Mouse (Mus musculus) brain, embryonic 14.5 days (tissue): ENCODE data around the gene Car12.

Source experiments
- CTCF ChIP-seq: fragments of 200-500 bp; IDR thresholded peaks from 2 replicates; pipeline ENCODE4 v1.5.1; 2012; ENCODE audit warnings: inconsistent platforms, mild to moderate bottlenecking, moderate library complexity, borderline replicate concordance; ENCODE audit not compliant: insufficient read depth, insufficient read length; ENCODE audit errors: extremely low read depth
- POLR2A ChIP-seq: fragments of 200-500 bp; IDR thresholded peaks from 2 replicates; pipeline ENCODE4 v1.6.1; 2012; ENCODE audit warnings: mild to moderate bottlenecking, inconsistent platforms, borderline replicate concordance; ENCODE audit not compliant: poor library complexity, insufficient read depth, insufficient read length, severe bottlenecking; ENCODE audit errors: extremely low read depth

DNA sequence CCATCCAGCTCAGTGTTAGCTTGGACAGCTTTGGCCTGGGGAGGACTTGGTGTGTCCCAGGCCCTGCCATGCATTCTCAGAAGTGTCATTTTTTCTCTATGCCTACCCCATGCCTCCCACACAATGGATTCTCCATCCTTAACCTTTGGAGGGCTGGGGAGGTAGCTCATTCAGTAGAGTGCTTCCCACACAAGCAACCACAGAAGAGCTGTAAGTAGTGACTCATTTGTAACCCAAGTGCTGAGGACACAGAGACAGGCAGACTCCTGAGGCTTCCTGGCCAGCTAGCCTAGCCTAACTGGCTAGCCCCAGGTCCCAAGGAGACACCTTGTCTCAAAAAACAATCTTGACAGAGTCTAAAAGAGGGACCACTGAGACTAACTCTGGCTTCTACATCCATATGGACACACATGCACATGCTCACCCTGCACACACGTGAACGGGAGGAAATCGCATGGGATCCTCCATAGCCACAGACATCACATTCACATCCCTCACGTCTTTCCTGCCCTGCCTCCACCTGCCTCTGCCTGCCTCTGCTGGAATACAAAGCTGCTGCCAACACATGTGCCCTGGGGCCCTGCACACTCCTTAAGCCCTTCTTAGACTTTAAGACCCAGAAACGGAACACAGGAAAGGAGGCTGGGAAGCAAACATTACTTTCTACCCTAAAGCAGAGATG, 8.8 kb downstream of the Car12 start:
- no peak for TF ChIP-seq CTCF
- no peak for TF ChIP-seq POLR2A
